Mouse (Mus musculus) heart, postnatal 36 days (tissue): ENCODE measurements around the gene Pnp2. TPM values are rescaled to one million over a fixed set of nuclear protein-coding genes. Genes with fewer than 3 reads are reported as not detected.
"Not testable (repeated sequence)": the region's sequence is repeated elsewhere in the genome, so short reads cannot be mapped to it uniquely, and the experiment has no call there.

ENCODE experiments used
- DNase-seq, 2 experiments: peaks; one replicate each; pipeline ENCODE4 v3.0.0; 2021 to 2022
- intact Hi-C: fragments of 180-260 bp; cut with DNase I; formaldehyde crosslinking; loops from one replicate; pipeline ENCODE4 v1.15.1; 2025
- total RNA-seq, 2 experiments: library from RNA; stranded (reverse); gene quantifications; 2 replicates each; pipeline ENCODE4 v1.2.3; 2021

The Pnp2 gene
- total RNA-seq: under 1 TPM; 0.22 to 0.65 TPM

DNA sequence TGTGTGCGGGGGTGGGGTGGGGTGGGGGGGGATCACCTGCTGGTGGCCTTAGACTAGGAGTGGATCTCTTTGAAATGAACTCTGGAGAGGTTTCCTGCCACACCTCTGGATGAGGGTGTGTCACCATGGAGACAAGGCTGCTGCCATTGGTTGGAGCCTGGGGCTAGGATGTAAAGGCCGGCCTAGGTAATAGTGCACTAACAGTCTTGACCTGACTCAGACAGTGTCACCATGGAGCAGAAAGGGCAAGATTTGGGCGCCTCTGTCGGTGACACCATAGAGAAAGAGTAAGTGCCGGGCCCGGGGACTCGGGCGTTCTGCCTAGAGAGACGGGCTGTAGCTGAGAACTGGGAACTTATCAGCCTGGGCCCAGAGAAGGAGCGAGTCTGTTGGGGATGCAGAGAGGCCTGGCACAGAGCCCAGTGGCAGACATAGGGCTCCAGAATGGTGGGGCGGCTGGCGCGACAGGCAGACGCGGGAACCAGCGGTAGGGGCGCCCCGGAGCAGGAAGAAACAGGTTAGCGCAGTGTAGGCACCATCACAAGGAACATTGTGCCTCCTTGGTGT, at the start of gene Pnp2:
Gene Pnp2 (plus strand): TSS at position 51 of the 567 bp plus-strand sequence.
- intact Hi-C loops: not testable (repeated sequence)
- DNase-seq: peak; percentile 50 to 70

DNA sequence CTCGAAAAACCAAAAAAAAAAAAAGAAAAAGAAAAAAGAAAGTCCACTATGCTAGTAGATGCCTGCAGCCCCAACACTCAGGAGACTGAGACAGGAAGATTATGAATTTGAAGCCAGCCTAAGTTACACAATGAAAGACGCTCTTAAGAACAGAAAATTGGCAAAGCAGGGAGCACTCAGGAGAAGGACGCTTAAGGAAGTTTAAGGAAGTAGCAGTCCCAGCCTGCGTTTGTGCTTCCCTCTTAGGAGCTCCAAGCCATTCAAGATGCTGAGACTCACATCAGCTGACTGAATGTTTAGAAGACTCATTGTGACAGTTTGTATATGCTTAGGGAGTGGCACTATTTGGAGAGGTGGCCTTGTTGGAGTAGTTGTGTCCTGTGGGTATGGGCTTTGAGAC, 47.7 kb upstream of the Pnp2 start:
- no peak for DNase-seq
- intact Hi-C loops: no loop called here

DNA sequence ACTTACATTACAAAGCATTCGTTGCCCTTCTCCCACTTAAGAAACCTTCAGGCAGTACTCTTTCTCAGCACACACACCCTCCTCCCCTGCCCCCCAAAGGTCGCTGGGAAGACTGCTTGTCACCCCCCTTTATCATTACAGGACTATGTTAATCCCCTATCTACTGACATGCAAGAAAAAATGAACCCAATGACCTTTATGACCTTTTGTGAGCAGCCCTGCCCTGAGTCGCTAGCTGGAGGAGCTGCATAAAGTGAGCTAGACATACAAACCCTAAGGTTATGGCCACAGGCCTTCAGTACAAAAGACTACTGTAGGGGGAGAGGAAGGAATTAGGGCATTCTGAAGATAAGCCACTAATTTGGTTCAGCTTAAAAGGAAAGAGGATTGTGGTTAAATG, 44.4 kb upstream of the Pnp2 start:
- intact Hi-C loops: no loop called here
- no peak for DNase-seq

DNA sequence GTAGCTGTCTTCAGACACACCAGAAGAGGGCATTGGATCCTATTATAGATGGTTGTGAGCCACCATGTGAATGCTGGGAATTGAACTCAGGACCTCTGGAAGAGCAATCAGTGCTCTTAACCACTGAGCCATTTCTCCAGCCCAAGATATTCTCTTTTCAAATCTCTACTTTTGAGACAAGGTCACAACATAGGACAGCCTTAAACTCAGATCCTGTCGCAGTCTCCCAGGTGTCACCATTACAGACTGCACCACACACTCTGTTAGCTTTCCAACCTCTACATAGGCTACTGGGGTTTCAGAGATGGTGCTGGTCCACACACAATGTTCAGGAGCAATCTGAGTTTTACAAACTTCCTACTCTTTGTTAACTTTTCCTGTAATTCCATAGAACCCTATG, 32.4 kb upstream of the Pnp2 start:
- DNase-seq, intact Hi-C loops: not testable (repeated sequence)

DNA sequence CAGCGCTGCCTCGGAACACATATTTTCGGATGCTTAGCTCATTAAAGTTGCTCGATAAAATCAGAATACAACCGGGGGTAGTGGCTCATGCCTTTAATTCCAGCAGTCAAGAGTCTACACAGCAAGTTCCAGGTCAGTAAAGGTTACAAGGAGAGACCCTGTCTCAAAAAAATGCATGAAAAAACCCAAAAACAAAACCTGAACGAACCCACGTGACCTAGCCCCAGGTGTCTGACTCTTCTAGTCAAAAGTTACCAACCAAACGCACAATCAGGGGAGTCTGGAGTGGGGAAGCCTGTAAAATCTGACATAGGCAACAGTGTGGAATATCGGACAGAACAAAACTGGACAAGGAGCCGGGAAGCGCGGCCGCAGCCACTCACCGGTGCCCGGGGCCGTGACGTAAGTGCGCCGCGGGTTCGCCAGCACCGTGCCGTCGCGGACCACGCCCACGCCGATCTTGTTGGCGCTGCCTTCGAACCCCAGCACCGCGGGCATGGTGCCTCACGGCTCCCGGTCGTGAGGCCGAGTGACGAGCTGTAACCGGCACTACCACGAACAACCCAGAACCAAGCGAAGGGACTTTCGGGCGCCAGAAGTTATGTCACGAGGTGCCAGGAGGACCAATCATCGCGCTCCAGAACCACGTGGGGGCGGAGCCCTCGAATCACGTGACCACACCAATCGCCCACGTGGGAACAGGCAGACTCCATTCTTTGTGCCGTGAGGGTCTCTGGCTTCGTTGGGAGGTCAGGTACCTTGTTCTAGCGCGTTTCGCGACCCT, 31.3 kb upstream of the Pnp2 start, which contains the start of the genes Osgep and Apex1:
Gene Osgep (minus strand): TSS at position 613 of the 784 bp plus-strand sequence.
Gene Apex1 (plus strand): TSS at position 688 of the 784 bp plus-strand sequence.
- DNase-seq: peak; percentile 93 to 96
- intact Hi-C loops: loop anchor here (5.0 kb wide), 1 partner anchor 117 kb away; the partner anchor contains the start of genes Ccnb1ip1 and Parp2

DNA sequence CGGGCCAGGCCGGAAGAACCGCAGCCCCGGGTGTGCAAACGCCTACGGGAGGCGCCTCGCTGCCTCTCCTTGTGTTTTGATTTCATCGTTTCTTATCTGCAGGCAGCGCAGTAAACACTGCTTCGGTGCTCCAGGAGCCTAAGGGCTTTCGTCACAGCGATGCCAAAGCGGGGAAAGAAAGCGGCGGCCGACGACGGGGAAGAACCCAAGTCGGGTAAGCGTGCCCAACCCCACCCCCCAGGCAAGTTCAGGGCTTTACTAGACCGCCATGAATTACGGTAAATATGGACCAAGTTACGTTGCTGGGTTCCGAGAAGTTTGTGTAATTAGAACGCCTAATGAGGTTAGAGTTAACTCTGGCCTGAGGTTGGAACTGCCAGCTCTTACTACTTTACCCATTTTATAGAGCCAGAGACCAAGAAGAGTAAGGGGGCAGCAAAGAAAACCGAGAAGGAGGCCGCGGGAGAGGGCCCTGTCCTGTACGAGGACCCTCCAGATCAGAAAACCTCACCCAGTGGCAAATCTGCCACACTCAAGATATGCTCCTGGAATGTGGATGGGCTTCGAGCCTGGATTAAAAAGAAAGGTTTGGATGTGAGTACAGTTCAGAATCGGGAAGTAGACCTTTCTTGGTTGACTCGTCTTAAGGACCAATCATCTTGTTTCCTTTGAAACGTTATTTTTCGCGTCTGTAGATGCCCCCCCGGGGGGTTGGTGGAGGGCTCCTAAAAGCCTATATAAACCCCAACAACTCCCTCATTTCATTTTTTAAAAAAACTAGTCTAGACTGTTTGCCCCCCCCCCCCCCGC, 30.5 kb upstream of the Pnp2 start:
- peak in 1 of 2 experiments; percentile 8 for DNase-seq
- intact Hi-C loops: loop anchor here (5.0 kb wide), 1 partner anchor 118 kb away; the partner anchor contains the start of genes Ccnb1ip1 and Parp2

DNA sequence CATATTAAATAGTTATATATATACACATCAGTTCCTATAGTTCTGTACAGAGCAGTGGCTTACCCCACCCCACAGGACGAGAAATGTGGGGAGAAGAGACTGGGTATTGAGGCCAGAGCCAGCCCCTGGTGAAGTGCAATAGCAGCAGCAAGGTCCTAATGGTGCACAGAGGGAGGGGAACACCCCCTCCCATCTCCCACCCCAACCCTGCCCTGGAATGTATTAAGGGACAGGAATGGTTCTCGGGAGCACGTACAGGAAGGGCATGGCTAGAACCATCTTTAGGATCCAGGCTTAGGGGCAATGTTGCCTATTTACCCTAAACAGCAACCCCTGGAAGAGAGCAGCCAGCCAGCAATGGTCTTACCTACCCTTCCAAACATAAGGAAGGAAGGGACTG, 28.4 kb upstream of the Pnp2 start:
- no peak for DNase-seq
- intact Hi-C loops: loop anchor here (5.0 kb wide), 1 partner anchor 120 kb away; the partner anchor contains the start of genes Ccnb1ip1 and Parp2

DNA sequence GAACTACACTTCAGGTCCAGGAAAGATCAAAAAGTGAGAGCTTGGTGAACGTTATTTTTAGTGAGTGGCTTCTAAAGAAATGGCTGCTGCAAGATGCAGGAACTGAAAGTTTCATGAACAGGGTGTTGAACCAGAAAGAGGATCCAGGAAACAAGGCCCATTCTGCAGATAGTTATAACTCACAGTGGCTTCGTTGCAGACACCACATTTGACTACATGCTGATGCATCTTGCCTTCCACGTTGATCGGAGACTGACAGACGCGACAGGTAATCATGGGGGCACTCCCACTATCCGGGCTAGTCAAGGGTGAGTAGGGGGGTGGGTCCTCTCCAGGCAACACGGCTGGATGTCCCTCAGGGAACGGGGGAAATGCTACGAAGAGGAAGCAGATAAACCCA, 25.8 kb upstream of the Pnp2 start:
- peak in 1 of 2 experiments; percentile 10 for DNase-seq
- intact Hi-C loops: loop anchor here (2.0 to 5.0 kb wide), 4 partner anchors 15 to 132 kb away; partner anchors contain the start of genes Ccnb1ip1, Gm49342, Parp2 and Tep1

DNA sequence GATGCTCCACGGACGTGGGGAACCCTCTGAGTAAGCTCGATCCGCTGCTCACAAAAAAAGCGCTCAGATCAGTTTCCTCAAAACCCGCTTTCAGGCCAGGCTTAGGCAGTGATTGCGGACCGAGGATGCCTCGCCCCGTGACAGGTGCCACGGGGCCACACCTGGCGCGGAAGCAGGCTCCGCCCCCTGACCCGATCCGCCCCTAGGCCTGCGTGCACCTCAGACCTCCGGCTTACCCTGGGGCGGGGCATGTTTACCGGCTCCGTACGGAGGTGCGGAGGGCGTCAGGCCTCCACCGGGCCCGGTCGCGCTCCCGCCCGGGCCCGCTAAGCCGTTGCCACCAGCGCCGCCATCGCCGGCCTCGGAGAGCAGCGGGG, 25.4 kb upstream of the Pnp2 start:
- intact Hi-C loops: loop anchor here (2.0 to 5.0 kb wide), 3 partner anchors 14 to 132 kb away; partner anchors contain the start of genes Gm49342 and Tep1

DNA sequence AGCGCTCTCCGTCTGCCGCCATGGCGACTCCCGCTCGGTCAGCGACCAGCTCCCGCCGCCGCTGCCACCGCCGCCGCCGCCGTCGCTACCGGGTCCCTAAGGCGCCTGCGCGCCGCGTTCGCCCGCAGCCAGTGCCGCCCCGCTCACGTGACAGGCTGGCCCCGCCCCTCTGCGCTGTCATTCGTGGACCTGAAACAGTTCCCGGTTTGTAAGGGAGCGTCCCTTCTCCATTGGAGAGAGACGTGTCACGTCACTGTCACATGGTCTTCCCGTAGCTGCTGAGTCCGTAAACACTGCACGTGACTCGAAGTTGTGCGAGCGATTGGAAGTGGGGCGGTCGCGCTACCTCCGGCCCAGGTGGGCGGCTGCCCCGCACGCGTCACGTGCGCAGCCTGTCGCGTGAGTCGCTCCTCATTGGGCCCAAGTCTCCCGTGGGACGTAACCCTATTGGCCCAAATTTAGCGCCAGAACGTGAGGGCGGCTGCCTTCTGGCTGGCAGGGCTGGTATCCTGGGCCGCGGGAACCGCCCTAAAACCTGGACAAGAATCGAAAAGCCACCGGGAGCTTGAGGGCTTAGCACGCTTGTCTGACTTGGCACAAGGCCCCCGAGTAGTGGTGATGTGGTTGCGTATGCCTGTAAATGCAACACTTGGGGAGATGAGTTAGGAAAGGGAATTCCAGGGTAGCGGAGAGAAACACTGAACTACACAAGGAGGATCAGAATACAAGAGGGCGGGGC, 24.9 kb upstream of the Pnp2 start, which contains the start of the genes Pip4p1 and Pnp:
Gene Pip4p1 (minus strand): TSS at position 103 of the 739 bp plus-strand sequence.
Gene Pnp (plus strand): TSS at position 329 of the 739 bp plus-strand sequence.
- DNase-seq: peak; percentile 99
- intact Hi-C loops: loop anchor here (2.0 to 5.0 kb wide), 3 partner anchors 14 to 131 kb away; partner anchors contain the start of genes Gm49342 and Tep1

More for the DNA sequence above, 25.4 kb upstream of the Pnp2 start:
- no peak for DNase-seq

DNA sequence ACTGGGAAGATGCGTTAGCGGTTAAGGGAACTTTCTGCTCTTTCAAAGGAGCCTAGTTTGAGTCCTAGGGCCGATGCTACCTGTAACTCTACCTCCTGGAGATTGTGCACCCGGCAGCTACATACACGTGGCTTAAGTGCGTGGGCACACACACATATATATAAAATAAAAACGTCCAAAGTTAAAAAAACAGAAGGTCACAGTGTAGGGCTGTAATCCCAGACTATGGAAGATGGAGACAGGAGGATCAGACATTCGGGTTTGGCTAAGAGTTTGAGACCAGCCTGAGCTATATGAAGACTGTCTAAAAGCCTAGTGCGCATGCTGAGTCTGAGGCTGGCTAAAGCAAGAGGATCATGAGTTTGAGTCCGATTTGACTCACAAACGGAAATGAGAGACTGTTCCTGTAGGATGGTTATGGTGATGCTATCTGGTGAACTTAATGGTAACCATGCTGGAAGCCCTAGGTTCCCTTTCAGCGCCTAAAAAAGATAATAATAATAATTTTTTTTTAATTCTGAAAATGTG, 24.2 kb upstream of the Pnp2 start:
- no peak for DNase-seq
- intact Hi-C loops: loop anchor here (2.0 to 5.0 kb wide), 3 partner anchors 13 to 131 kb away; partner anchors contain the start of genes Gm49342 and Tep1

DNA sequence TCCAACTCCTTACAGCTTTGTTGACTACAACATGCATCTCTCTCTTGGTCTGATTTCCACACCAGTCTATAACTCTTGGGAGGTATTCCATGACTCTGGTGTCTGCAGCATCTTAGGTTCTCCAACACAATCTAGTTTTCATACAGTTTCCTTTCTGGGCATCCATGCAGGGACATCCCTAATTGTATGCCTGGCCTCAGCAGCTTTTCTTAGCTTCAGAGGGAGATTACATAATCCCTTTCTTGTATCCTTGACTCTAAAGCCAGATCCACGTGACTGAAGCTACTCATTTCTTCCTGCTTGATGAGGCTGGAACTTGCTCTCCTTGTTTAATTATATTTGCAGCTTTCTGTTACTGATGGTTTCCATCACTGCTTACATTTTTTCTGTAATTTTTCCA, 19.1 kb upstream of the Pnp2 start:
- DNase-seq: no peak
- intact Hi-C loops: no loop called here

DNA sequence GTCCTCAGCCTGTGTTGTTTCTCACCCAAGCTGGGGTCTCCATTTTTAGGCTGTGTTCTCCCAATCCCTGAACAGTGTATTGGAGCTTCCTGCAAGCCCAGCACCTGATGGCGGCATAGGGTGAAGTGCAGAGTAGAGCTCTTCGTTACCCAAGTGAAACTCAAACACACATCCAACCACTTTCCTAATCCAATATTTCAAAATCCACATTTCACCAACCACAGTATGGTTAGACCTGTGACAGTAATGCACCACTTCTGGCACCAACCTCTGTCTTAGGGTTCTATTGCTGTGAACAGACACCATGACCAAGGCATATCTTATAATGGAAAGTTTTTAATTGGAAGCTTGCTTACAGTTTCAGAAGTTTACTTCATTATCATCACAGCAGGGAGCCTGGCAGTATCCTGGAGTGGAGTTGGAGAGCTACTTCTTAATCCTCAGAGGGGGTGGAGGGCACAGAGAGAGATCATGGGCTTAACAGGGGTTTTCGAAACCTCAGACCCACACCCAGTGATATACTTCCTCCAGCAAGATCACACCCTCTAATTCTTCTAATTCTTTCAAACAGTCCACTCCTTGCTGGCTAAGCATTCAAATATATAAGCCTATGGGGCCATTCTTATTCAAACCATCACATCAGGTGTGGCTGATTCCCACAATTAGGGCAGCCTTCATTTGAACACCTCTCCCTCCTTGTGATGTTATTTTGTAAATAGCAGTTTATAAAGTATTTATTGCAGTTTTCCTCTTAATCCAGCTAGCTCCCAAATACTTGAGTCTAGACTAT, 17.5 kb upstream of the Pnp2 start:
- intact Hi-C loops: no loop called here
- no peak for DNase-seq

DNA sequence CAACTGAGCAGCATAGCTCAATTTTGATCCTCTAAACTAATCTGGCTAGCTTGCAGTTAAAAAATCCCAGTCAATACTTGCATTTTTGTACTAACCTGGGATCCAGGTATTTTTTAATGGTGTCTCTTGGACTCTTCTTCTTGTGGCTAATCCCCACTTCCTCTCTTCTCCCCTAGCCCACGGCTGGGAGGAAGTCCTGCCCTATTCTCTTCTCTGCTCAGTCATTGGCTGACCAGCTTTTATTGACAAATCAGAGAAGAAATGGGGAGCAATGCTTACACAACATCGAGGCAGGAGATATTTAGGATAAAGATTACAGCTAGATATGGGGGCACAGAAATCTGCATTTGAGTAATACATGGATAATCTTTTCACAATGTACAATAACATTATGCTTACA, 16.9 kb upstream of the Pnp2 start:
- intact Hi-C loops: no loop called here
- no peak for DNase-seq

DNA sequence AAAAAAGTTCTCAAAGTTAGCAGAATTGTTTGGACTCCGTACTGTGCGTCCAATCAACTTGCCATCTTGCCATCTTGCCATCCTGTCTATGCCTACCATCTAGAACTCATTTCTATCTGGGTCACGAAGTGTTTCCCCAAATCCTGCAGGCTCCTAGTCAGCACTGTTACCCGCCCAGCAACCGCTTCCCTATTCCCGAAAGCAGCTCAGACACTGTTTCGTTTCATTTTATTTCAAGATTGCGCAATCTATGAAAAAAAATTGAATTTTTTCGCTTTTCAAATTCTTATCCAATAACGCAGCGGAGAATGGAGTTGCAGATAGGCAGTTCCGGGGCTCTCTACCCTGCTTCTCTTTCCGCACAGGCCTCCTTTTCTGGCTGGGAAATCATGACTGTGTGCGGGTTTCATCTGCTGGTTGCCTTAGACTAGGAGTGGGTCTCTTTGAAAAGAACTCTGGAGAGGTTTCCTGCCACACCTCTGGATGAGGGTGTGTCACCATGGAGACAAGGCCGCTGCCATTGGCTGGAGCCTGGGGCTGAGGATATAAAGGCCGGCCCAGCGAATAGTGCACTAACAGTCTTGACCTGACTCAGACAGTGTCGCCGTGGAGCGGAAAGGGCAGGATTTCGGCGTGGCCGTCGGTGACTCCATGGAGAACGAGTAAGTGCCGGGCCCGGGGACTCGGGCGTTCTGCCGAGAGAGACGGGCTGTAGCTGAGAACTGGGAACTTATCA, 11.7 kb upstream of the Pnp2 start, which contains the start of gene Gm49342:
Gene Gm49342 (plus strand): TSS at position 586 of the 736 bp plus-strand sequence.
- peak; percentile 95 to 98 for DNase-seq
- intact Hi-C loops: loop anchor here (2.0 kb wide), 1 partner anchor 13 kb away; the partner anchor contains the start of genes Pip4p1 and Pnp

DNA sequence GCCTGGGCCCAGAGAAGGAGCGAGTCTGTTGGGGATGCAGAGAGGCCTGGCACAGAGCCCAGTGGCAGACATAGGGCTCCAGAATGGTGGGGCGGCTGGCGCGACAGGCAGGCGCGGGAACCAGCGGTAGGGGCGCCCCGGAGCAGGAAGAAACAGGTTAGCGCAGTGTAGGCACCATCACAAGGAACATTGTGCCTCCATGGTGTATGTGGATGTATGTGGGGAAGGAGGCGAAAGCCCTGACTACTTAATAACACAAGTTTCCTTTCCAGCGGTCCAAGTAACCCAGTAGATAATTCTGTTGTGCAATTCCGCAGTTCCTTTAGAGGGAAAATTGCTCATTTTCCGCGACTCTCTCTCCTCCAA, 11.1 kb upstream of the Pnp2 start:
- intact Hi-C loops: loop anchor here (2.0 kb wide), 1 partner anchor 14 kb away; the partner anchor contains the start of genes Pip4p1 and Pnp
- DNase-seq: not testable (repeated sequence)

DNA sequence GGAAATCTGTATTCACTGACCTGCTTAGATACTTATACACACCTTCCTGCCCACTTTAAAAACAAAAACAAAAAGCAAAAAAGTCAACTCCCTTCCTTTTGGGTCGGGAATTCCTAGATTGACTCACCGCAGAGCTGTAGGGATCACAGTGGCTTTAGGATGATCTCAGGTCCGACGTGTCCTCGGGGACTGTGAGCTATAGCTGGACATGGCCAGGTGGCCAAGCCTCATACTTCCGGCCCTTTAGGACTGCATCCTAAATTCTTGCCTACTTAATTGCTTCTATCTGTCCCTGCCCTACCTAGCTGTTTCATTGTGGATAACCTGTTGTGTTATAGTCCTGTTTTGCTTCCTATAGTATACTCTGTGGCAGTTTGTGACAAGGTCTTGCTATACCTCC, 10.7 kb upstream of the Pnp2 start:
- intact Hi-C loops: loop anchor here (2.0 kb wide), 1 partner anchor 14 kb away; the partner anchor contains the start of genes Pip4p1 and Pnp
- DNase-seq: not testable (repeated sequence)
